Mouse (Mus musculus) macrophage (primary cell): ENCODE data around the gene Kdm7a. TPM values are rescaled to one million over a fixed set of nuclear protein-coding genes. Genes with fewer than 3 reads are reported as not detected.

Experiments
- H3K27ac ChIP-seq: fragments of 350-480 bp; formaldehyde crosslinking; 2 replicates; pipeline ENCODE4 v1.9.0; 2021
- H3K36me3 ChIP-seq: fragments of 350-480 bp; formaldehyde crosslinking; 2 replicates; pipeline ENCODE4 v1.9.0; 2021; ENCODE audit errors: inconsistent target
- H3K4me3 ChIP-seq: fragments of 350-480 bp; formaldehyde crosslinking; 2 replicates; pipeline ENCODE4 v1.9.0; 2021; ENCODE audit errors: inconsistent target
- H3K79me2 ChIP-seq: fragments of 350-480 bp; formaldehyde crosslinking; 2 replicates; pipeline ENCODE4 v1.9.0; 2021; ENCODE audit errors: inconsistent target
- WGBS: methylation state at CpG from one replicate; pipeline ENCODE4 v1.1.7; 2026; ENCODE audit warnings: inconsistent platforms; ENCODE audit not compliant: missing documents; 5-methylcytosine and 5-hydroxymethylcytosine counted together
- polyA plus RNA-seq: library from polyadenylated mRNA; stranded (reverse); fragments of 250-400 nt; gene quantifications from 3 replicates; pipeline ENCODE4 v1.2.4, GENCODE M21; 2018; ENCODE audit warnings: inconsistent platforms

Kdm7a gene
- polyA plus RNA-seq, 1 experiment from 2014 or later: 11.0 TPM

DNA sequence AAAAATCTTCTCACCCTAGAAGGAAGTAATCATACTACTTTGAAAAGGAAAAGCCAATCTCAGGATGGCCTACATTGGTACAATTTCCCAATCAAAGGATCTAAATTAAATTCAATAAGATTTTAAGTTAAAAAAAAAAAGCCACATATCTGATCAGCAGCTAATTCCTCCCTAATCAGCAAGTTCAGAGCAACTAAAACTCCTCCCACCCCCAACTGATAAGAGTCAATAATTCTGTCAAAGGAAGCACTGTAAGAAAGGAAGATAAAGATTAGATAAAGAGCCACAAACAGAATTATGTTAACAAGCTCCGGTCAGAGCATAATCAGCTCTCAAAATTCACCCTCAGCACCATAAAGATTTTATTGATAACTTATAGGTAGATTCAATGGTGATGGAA lies 37.5 kb downstream of the Kdm7a start:
- no peak overlapping the region for H3K27ac ChIP-seq
- H3K4me3 ChIP-seq: no peak overlapping the region
- H3K79me2 ChIP-seq: no peaks in the 10 kb centered on the region
- H3K36me3 ChIP-seq: peaks cover 70% of the 10 kb centered on the region
- WGBS: 86% methylated on average over 1 of the region's 1 CpGs

DNA sequence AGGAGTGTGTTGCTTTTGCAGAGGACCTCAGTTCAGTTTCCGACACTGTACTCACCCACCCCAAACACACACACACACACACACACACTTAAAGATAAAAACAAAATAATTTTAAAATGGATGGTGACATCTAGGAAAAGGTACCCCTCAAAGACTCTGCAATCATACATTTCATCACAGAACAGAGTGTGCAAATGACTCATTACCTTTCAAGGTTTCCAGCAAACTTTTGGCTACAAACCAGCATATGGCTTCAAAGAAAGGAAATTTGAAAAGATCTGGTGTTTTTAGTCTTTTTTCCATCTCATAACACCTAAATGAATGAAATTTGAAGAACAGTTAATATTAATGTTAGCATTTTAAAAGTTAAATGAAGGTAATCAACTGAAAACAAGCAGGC lies 41.7 kb downstream of the Kdm7a start:
- no peak overlapping the region for H3K27ac ChIP-seq
- WGBS: 100% methylated on average over 1 of the region's 1 CpGs
- no peak overlapping the region for H3K4me3 ChIP-seq
- H3K79me2 ChIP-seq: no peaks in the 10 kb centered on the region
- H3K36me3 ChIP-seq: peaks cover 83% of the 10 kb centered on the region

DNA sequence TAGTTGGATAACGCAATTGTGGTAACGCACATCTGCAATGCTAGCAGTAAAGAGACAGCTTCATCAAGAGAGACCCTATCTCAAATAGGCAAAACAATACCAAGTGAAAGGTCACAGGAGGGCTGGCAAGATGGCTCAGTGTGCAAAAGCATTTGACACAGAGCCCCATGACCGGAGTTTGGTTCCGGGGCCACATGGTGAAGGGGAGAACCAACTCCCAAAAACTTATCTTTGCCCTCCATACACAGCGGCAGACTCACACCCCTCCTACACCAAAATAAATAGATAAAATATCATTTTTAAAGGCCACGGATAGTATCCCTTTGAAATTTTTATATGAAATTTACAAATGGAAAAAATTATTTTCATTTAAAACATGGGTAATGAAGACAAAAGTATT lies 44.6 kb downstream of the Kdm7a start:
- WGBS: 96% methylated on average over 6 of the region's 6 CpGs
- H3K4me3 ChIP-seq: no peak overlapping the region
- no peaks in the 10 kb centered on the region for H3K79me2 ChIP-seq
- H3K36me3 ChIP-seq: peaks cover 65% of the 10 kb centered on the region
- H3K27ac ChIP-seq: no peak overlapping the region

DNA sequence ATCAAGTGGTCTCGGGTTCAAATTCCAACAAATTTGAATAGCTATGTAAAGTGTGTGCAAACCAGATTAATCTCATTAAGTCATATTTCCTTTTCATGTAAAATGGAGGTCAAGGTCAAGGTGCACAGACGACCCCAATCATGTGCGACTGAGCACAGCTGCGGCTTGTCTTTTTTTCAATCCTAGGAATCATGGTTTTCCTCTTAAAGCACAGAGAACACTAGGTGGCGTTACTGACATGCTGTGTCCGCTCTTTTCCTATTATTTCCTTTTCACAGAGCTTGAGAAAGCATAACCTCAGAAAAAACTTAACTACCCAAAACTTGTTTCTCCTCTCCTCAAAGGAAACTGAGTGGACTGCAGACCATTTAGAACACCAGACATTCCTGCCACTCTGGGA lies 60.5 kb downstream of the Kdm7a start:
- H3K36me3 ChIP-seq: peaks cover 84% of the 10 kb centered on the region
- 88% methylated on average over 6 of the region's 6 CpGs for WGBS
- no peaks in the 10 kb centered on the region for H3K79me2 ChIP-seq
- no peak overlapping the region for H3K4me3 ChIP-seq
- no peak overlapping the region for H3K27ac ChIP-seq

GRCm38 (mm10) chr6:39132556-39132955 lies 74.0 kb downstream of the Kdm7a start:
- peaks cover 16% of the 10 kb centered on the region for H3K36me3 ChIP-seq
- H3K79me2 ChIP-seq: no peaks in the 10 kb centered on the region
- no peak overlapping the region for H3K4me3 ChIP-seq
- H3K27ac ChIP-seq: no peak overlapping the region
- WGBS: 79% methylated on average over 5 of the region's 5 CpGs

GRCm38 (mm10) chr6:39131480-39131879 lies 75.1 kb downstream of the Kdm7a start:
- WGBS: 82% methylated on average over 4 of the region's 4 CpGs
- H3K79me2 ChIP-seq: no peaks in the 10 kb centered on the region
- no peak overlapping the region for H3K4me3 ChIP-seq
- peaks cover 13% of the 10 kb centered on the region for H3K36me3 ChIP-seq
- H3K27ac ChIP-seq: no peak overlapping the region

GRCm38 (mm10) chr6:39124719-39125118 lies 81.9 kb downstream of the Kdm7a start:
- Histone ChIP-seq H3K36me3 (peaks cover 21% of the 10 kb centered on the region), H3K4me3 (no peak overlapping the region), H3K27ac (no peak overlapping the region), H3K79me2 (peaks cover 15% of the 10 kb centered on the region)

- Histone ChIP-seq H3K4me3 (no peak overlapping the region), H3K79me2 (peaks cover 48% of the 10 kb centered on the region), H3K36me3 (peaks cover 21% of the 10 kb centered on the region), H3K27ac (peak overlapping the region; percentile 39; the same call in 1 of the 2 replicates)
- 31% methylated on average over 3 of the region's 3 CpGs for WGBS
Measured at GRCm38 (mm10) chr6:39120685-39121084, 85.9 kb downstream of the Kdm7a start.

DNA sequence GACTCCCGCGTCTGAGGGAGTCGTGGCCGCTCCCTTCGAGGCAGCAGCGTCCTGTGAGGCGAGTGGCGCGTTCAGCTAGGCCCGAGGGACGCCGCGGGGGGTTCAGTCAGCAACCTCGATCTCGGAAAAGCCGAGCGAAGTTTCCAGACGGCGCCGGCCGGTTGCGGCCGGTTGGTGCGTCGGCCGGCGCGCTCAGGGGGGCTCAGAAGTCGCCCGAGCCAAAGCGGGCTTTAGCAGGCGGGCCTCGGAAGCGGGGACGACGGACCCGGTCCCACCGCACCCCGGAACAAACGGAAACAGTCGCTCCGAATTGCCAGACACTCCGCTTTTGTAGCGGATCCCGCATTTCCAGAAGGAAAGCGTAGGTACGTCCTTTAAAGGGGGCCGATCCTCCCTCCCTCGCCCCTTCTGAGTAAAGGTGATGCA lies 88.1 kb downstream of the Kdm7a start:
- Histone ChIP-seq H3K79me2 (peaks cover 70% of the 10 kb centered on the region), H3K4me3 (peak overlapping the region; percentile 79), H3K27ac (peak overlapping the region; percentile 48), H3K36me3 (peaks cover 37% of the 10 kb centered on the region)
- WGBS: 11% methylated on average over 40 of the region's 49 CpGs

- peak within 1 kb of the TSS; percentile 48 for H3K27ac ChIP-seq
- H3K4me3 ChIP-seq: peak within 1 kb of the TSS; percentile 87
- H3K79me2 ChIP-seq: peaks cover 77% of the 10 kb centered on the region
- H3K36me3 ChIP-seq: peaks cover 42% of the 10 kb centered on the region
- WGBS: 2% methylated on average over 75 of the region's 101 CpGs
Measured at GRCm38 (mm10) chr6:39117584-39118455, 88.8 kb downstream of the Kdm7a start, which contains the start of gene Parp12. Parp12 (minus strand) TSS chr6:39118349.

GRCm38 (mm10) chr6:39115438-39115837 lies 91.2 kb downstream of the Kdm7a start:
- H3K4me3 ChIP-seq: no peak overlapping the region
- H3K36me3 ChIP-seq: peaks cover 45% of the 10 kb centered on the region
- peaks cover 91% of the 10 kb centered on the region for H3K79me2 ChIP-seq
- no peak overlapping the region for H3K27ac ChIP-seq
- 100% methylated on average over 1 of the region's 1 CpGs for WGBS

DNA sequence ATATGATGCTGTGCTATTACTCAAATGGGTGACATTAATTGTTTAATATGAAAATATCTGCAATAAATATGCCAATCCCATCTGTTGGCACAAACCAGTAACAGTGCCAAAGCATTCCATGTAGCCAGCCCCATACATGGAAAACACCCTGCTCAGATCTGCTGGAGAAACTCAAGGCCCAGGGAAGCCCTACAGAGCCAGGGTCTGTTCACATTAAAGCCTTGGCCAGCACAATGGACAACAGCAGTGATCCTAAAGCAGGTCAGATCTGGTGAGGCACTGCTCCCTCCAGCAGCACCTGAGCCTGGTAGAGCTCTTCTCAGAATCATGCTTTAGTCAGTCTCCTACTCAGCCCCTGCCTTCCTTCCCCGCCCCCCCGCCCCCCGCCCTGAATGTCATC lies 93.4 kb downstream of the Kdm7a start:
- Histone ChIP-seq H3K79me2 (peaks cover 89% of the 10 kb centered on the region), H3K4me3 (no peak overlapping the region), H3K27ac (no peak overlapping the region), H3K36me3 (peaks cover 66% of the 10 kb centered on the region)
- WGBS: 96% methylated on average over 3 of the region's 3 CpGs

- peaks cover 89% of the 10 kb centered on the region for H3K79me2 ChIP-seq
- no peak overlapping the region for H3K27ac ChIP-seq
- no peak overlapping the region for H3K4me3 ChIP-seq
- WGBS: 92% methylated on average over 3 of the region's 3 CpGs
- peaks cover 70% of the 10 kb centered on the region for H3K36me3 ChIP-seq
Measured at GRCm38 (mm10) chr6:39112701-39113100, 93.9 kb downstream of the Kdm7a start.

GRCm38 (mm10) chr6:39106812-39107211 lies 99.8 kb downstream of the Kdm7a start:
- Histone ChIP-seq H3K4me3 (no peak overlapping the region), H3K36me3 (peaks cover 94% of the 10 kb centered on the region), H3K27ac (no peak overlapping the region), H3K79me2 (peaks cover 30% of the 10 kb centered on the region; the same call in 1 of the 2 replicates)
- WGBS: 95% methylated on average over 2 of the region's 2 CpGs

GRCm38 (mm10) chr6:39104631-39105030 lies 102.0 kb downstream of the Kdm7a start:
- Histone ChIP-seq H3K4me3 (no peak overlapping the region), H3K27ac (no peak overlapping the region), H3K79me2 (peaks cover 10% of the 10 kb centered on the region; the same call in 1 of the 2 replicates), H3K36me3 (peaks cover 93% of the 10 kb centered on the region)
- 83% methylated on average over 4 of the region's 4 CpGs for WGBS
